Mouse (Mus musculus) embryonic facial prominence, embryonic 12.5 days (tissue): ENCODE measurements around the gene Mtmr12. TPM values are rescaled to one million over a fixed set of nuclear protein-coding genes. Genes with fewer than 3 reads are reported as not detected.

Experiments
- ATAC-seq: fragments of 200-750 bp; cut with Nextera tagmentation; 2 replicates; pipeline ENCODE4 v1.8.0; 2017; ENCODE audit not compliant: insufficient number of reproducible peaks, insufficient read depth, low FRiP score, low TSS enrichment
- H3K27ac ChIP-seq: fragments of 300-500 bp; sonication (generic); 2 replicates; pipeline ENCODE4 v1.5.1; 2016; ENCODE audit warnings: mild to moderate bottlenecking
- H3K27me3 ChIP-seq: fragments of 300-500 bp; sonication (generic); 2 replicates; pipeline ENCODE4 v1.6.1; 2016; ENCODE audit warnings: mild to moderate bottlenecking, moderate library complexity
- H3K36me3 ChIP-seq: fragments of 300-500 bp; sonication (generic); 2 replicates; pipeline ENCODE4 v1.6.1; 2016; ENCODE audit warnings: mild to moderate bottlenecking
- H3K4me1 ChIP-seq: fragments of 300-500 bp; sonication (generic); 2 replicates; pipeline ENCODE4 v1.6.1; 2016
- H3K4me2 ChIP-seq: fragments of 300-500 bp; sonication (generic); replicated peaks from 2 replicates; pipeline ENCODE4 v1.6.1; 2016; ENCODE audit warnings: mild to moderate bottlenecking, moderate library complexity
- H3K4me3 ChIP-seq: fragments of 300-500 bp; sonication (generic); 2 replicates; pipeline ENCODE4 v1.5.1; 2016; ENCODE audit warnings: mild to moderate bottlenecking
- H3K9ac ChIP-seq: fragments of 300-500 bp; sonication (generic); 2 replicates; pipeline ENCODE4 v1.6.1; 2016; ENCODE audit warnings: mild to moderate bottlenecking, moderate library complexity
- H3K9me3 ChIP-seq: fragments of 300-500 bp; sonication (generic); 2 replicates; pipeline ENCODE4 v1.6.1; 2016; ENCODE audit warnings: mild to moderate bottlenecking, moderate library complexity
- WGBS: fragments of 180-500 bp; shearing (Covaris S2); methylation state at CpG from one replicate; pipeline ENCODE4 v1.1.7; 2016; 5-methylcytosine and 5-hydroxymethylcytosine counted together
- polyA plus RNA-seq: library from polyadenylated mRNA; unstranded; fragments of >200 nt; fragmentation: Nextera tagmentation; extraction: Ambion mirVana; gene quantifications from 2 replicates; pipeline ENCODE4 v1.2.1, GENCODE M21; 2016

Mtmr12 gene
- polyA plus RNA-seq, 1 experiment from 2014 or later: 20.1 TPM

DNA sequence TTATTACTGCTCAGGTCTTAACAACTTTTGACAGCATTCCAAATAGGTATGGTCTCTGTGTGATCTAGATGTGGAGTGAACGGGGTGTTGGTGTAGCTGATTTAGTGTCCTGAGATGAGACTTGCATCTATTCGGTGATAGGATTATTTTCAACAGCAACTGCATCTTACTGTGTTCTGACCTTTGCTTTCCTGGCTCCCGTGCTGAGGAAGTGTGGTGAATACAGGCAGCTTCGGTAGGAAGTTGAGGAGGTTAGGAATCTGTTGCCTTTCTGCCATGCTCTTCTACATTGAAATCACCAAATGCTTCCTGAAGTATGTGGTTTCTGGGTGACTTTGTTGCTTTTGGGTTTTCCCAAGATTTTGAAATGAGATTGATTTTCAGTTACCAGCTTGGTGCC lies 22.5 kb downstream of the Mtmr12 start:
- no peak overlapping the region for H3K4me2 ChIP-seq
- no peak overlapping the region for H3K27ac ChIP-seq
- no peak overlapping the region for H3K4me3 ChIP-seq
- peaks cover 10% of the 10 kb centered on the region for H3K4me1 ChIP-seq
- H3K27me3 ChIP-seq: no peaks in the 10 kb centered on the region
- H3K36me3 ChIP-seq: peaks cover 10% of the 10 kb centered on the region
- WGBS: 71% methylated on average over 4 of the region's 4 CpGs
- ATAC-seq: no peak
- H3K9me3 ChIP-seq: no peaks in the 10 kb centered on the region
- H3K9ac ChIP-seq: no peak overlapping the region

DNA sequence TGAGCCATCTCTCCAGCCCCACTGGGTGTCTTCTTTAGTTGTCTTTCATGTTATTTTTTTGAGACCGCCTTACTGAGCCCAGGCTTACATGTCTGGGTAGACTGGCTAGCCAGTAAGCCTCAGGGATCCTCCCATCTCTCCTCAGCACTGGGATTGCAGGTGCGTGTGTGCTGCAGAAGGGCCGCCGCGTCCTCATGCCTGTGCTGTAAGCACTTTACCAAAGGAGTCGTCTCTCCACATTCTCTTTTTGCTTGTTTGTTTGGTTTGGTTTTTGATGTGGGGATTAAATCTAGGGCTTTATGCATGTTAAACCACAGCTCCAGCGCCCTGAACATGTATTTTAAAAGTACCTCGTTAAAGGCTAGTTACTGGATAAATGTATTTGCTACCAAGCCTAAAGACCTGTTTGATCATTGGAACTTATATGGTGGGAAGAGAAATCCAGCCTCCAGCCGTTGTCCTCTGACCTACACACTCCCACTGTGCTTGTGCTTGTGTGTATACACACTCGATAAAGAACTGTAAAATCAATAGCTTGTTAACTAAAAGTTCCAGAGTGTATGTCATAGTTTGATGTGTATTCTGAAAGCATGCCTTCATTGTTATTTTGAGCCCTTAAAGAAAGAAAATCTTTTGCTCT lies 24.9 kb downstream of the Mtmr12 start:
- H3K4me2 ChIP-seq: no peak overlapping the region
- WGBS: 81% methylated on average over 10 of the region's 10 CpGs
- ATAC-seq: no peak

DNA sequence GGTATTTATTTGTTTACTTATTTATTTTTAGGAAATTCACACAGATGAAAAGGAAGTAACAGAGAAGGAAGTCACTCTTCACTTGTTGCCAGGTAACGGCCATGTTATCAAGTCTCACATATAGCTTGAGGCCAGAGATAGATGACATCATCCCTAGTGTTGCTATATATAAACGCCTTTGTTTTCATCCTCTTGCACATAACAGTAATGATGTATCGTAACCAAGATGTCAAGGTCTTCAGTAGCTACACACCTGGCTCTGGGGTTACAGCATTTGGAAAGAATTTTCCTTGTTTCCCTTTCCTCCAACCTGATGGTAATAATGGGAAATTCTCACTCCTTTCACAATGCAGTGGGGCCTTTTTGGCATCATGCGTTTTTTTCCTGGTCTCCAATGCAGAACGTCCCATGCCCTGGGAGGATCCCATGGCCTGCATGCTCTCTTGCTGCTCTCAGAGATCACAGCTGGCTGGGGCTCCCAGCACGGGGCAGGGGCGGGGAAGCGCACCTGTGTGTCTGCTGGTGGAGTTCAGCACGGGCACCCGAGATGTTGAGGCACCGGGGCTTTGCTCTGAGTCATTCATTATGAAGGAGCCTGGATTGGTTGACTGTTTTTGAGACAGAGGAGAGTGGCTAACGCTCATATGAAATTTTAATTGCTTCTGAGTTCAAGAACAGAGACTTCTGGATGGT lies 25.6 kb downstream of the Mtmr12 start:
- ATAC-seq: no peak
- no peaks in the 10 kb centered on the region for H3K27me3 ChIP-seq
- H3K36me3 ChIP-seq: peaks cover 26% of the 10 kb centered on the region
- no peak overlapping the region for H3K9ac ChIP-seq
- H3K4me3 ChIP-seq: no peak overlapping the region
- H3K4me1 ChIP-seq: peaks cover 4% of the 10 kb centered on the region; the same call in 1 of the 2 replicates
- WGBS: 66% methylated on average over 12 of the region's 12 CpGs
- no peak overlapping the region for H3K4me2 ChIP-seq
- no peak overlapping the region for H3K27ac ChIP-seq
- H3K9me3 ChIP-seq: no peaks in the 10 kb centered on the region

More for the DNA sequence above, 24.9 kb downstream of the Mtmr12 start:
- Histone ChIP-seq H3K27ac (no peak overlapping the region), H3K9ac (no peak overlapping the region), H3K4me3 (no peak overlapping the region), H3K4me1 (peaks cover 4% of the 10 kb centered on the region; the same call in 1 of the 2 replicates), H3K36me3 (peaks cover 26% of the 10 kb centered on the region), H3K9me3 (no peaks in the 10 kb centered on the region), H3K27me3 (no peaks in the 10 kb centered on the region)

DNA sequence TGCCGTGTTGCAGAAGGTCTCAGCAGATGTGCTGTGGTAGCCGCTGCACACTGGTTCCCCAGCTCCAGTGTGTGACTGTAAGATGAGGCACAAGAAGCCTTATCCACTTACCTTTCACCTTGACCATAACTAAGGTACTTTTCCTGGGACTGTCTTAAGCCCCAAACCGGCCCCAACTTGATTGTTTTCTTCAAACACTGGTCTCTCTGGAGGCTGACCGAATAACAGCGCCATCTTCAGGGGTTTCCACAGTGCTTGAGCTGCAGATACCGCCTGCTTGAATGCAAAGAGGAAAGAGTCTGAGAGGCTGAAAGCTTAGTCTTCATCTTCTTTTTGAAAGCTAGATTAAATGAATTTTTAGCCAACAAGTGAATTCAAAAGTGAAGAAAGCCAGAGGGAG lies 26.6 kb downstream of the Mtmr12 start:
- H3K9me3 ChIP-seq: no peaks in the 10 kb centered on the region
- H3K36me3 ChIP-seq: peaks cover 31% of the 10 kb centered on the region
- no peak overlapping the region for H3K9ac ChIP-seq
- no peak overlapping the region for H3K27ac ChIP-seq
- H3K27me3 ChIP-seq: no peaks in the 10 kb centered on the region
- no peak overlapping the region for H3K4me2 ChIP-seq
- no peak for ATAC-seq
- 81% methylated on average over 6 of the region's 6 CpGs for WGBS
- H3K4me1 ChIP-seq: peaks cover 4% of the 10 kb centered on the region; the same call in 1 of the 2 replicates
- no peak overlapping the region for H3K4me3 ChIP-seq

GRCm38 (mm10) chr15:12232429-12232828 lies 27.6 kb downstream of the Mtmr12 start:
- no peaks in the 10 kb centered on the region for H3K27me3 ChIP-seq
- H3K9me3 ChIP-seq: no peaks in the 10 kb centered on the region
- H3K36me3 ChIP-seq: peaks cover 35% of the 10 kb centered on the region
- H3K4me3 ChIP-seq: no peak overlapping the region
- H3K4me1 ChIP-seq: peaks cover 4% of the 10 kb centered on the region; the same call in 1 of the 2 replicates
- no peak overlapping the region for H3K4me2 ChIP-seq
- no peak overlapping the region for H3K27ac ChIP-seq
- peak; percentile 60; the same call in 1 of the 2 replicates for ATAC-seq
- no peak overlapping the region for H3K9ac ChIP-seq
- WGBS: 68% methylated on average over 11 of the region's 11 CpGs

GRCm38 (mm10) chr15:12233021-12233420 lies 28.2 kb downstream of the Mtmr12 start:
- peaks cover 4% of the 10 kb centered on the region; the same call in 1 of the 2 replicates for H3K4me1 ChIP-seq
- H3K4me3 ChIP-seq: no peak overlapping the region
- no peak for ATAC-seq
- no peak overlapping the region for H3K9ac ChIP-seq
- H3K4me2 ChIP-seq: no peak overlapping the region
- no peaks in the 10 kb centered on the region for H3K27me3 ChIP-seq
- WGBS: 93% methylated on average over 4 of the region's 4 CpGs
- no peaks in the 10 kb centered on the region for H3K9me3 ChIP-seq
- no peak overlapping the region for H3K27ac ChIP-seq
- H3K36me3 ChIP-seq: peaks cover 40% of the 10 kb centered on the region

DNA sequence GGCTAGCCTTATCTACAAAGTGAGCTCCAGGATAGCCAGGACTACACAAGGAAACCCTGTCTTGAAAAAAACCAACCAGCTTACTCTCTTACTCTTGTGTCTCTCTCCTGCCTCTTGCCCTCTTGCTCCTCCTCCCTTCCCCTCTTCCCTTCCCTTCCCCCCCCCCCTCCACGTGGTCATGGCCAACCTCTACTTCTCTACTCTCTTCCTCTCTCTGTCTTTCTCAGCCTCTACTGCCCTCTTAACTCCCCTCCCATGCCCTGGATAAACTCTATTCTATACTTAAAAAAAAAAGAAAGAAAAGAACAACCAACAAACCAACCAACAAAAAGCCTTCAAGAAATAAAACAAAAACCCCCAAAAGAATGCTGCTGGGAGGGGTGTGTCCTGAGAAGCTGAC lies 30.7 kb downstream of the Mtmr12 start:
- H3K36me3 ChIP-seq: peaks cover 61% of the 10 kb centered on the region
- no peaks in the 10 kb centered on the region for H3K27me3 ChIP-seq
- no peak overlapping the region for H3K27ac ChIP-seq
- no peak overlapping the region for H3K9ac ChIP-seq
- no peak for ATAC-seq
- H3K9me3 ChIP-seq: no peaks in the 10 kb centered on the region
- peaks cover 4% of the 10 kb centered on the region; the same call in 1 of the 2 replicates for H3K4me1 ChIP-seq
- H3K4me2 ChIP-seq: no peak overlapping the region
- WGBS: 29% methylated on average over 1 of the region's 1 CpGs
- H3K4me3 ChIP-seq: no peak overlapping the region

DNA sequence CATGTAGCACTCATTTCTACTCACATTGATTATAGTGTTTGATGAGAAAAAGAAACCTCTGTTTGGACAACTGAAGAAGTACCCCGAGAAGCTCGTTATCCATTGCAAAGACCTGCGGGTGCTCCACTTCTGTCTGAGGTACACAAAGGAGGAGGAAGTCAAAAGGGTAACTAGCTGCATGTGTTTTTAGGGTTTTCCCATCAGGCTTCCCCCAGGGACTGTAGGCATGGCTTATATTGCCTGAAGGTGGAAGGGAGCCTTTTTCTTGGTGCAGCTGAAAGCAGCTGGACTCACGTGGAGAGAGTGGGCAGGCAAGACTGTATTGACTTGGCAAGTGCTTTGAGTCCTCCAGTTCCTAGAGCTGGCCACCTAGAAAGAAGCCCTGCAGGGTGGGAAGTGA lies 31.2 kb downstream of the Mtmr12 start:
- Histone ChIP-seq H3K9me3 (no peaks in the 10 kb centered on the region), H3K27me3 (no peaks in the 10 kb centered on the region), H3K36me3 (peaks cover 61% of the 10 kb centered on the region), H3K9ac (no peak overlapping the region), H3K4me1 (peaks cover 4% of the 10 kb centered on the region; the same call in 1 of the 2 replicates), H3K27ac (no peak overlapping the region), H3K4me3 (no peak overlapping the region), H3K4me2 (no peak overlapping the region)
- no peak for ATAC-seq
- WGBS: 59% methylated on average over 4 of the region's 4 CpGs

- no peak overlapping the region for H3K27ac ChIP-seq
- 87% methylated on average over 2 of the region's 2 CpGs for WGBS
- no peak overlapping the region for H3K4me3 ChIP-seq
- ATAC-seq: no peak
- no peak overlapping the region for H3K4me2 ChIP-seq
- H3K4me1 ChIP-seq: peaks cover 4% of the 10 kb centered on the region; the same call in 1 of the 2 replicates
- no peaks in the 10 kb centered on the region for H3K9me3 ChIP-seq
- H3K27me3 ChIP-seq: no peaks in the 10 kb centered on the region
- no peak overlapping the region for H3K9ac ChIP-seq
- peaks cover 55% of the 10 kb centered on the region for H3K36me3 ChIP-seq
These were observed 32.1 kb downstream of the Mtmr12 start for GRCm38 (mm10) chr15:12236961-12237360.

- no peaks in the 10 kb centered on the region for H3K9me3 ChIP-seq
- no peak overlapping the region for H3K4me3 ChIP-seq
- H3K4me1 ChIP-seq: no peaks in the 10 kb centered on the region
- H3K4me2 ChIP-seq: no peak overlapping the region
- peaks cover 49% of the 10 kb centered on the region for H3K36me3 ChIP-seq
- 78% methylated on average over 4 of the region's 4 CpGs for WGBS
- ATAC-seq: no peak
- H3K9ac ChIP-seq: no peak overlapping the region
- H3K27me3 ChIP-seq: no peaks in the 10 kb centered on the region
- H3K27ac ChIP-seq: no peak overlapping the region
These were observed 32.7 kb downstream of the Mtmr12 start for GRCm38 (mm10) chr15:12237539-12237938.

- Histone ChIP-seq H3K27ac (no peak overlapping the region), H3K9ac (no peak overlapping the region), H3K36me3 (peaks cover 42% of the 10 kb centered on the region), H3K4me3 (no peak overlapping the region), H3K9me3 (no peaks in the 10 kb centered on the region), H3K4me2 (no peak overlapping the region), H3K4me1 (no peaks in the 10 kb centered on the region), H3K27me3 (no peaks in the 10 kb centered on the region)
- WGBS: 85% methylated on average over 6 of the region's 6 CpGs
- ATAC-seq: no peak
These were observed 33.5 kb downstream of the Mtmr12 start for GRCm38 (mm10) chr15:12238337-12238736.

- peaks cover 45% of the 10 kb centered on the region for H3K36me3 ChIP-seq
- no peak overlapping the region for H3K9ac ChIP-seq
- no peaks in the 10 kb centered on the region for H3K9me3 ChIP-seq
- H3K4me2 ChIP-seq: no peak overlapping the region
- no peaks in the 10 kb centered on the region for H3K27me3 ChIP-seq
- WGBS: 90% methylated on average over 3 of the region's 3 CpGs
- H3K4me1 ChIP-seq: no peaks in the 10 kb centered on the region
- H3K27ac ChIP-seq: no peak overlapping the region
- ATAC-seq: no peak
- no peak overlapping the region for H3K4me3 ChIP-seq
These were observed 36.0 kb downstream of the Mtmr12 start for GRCm38 (mm10) chr15:12240705-12241328.
